Mouse (Mus musculus): ENCODE results near the gene Cars.

DNA sequence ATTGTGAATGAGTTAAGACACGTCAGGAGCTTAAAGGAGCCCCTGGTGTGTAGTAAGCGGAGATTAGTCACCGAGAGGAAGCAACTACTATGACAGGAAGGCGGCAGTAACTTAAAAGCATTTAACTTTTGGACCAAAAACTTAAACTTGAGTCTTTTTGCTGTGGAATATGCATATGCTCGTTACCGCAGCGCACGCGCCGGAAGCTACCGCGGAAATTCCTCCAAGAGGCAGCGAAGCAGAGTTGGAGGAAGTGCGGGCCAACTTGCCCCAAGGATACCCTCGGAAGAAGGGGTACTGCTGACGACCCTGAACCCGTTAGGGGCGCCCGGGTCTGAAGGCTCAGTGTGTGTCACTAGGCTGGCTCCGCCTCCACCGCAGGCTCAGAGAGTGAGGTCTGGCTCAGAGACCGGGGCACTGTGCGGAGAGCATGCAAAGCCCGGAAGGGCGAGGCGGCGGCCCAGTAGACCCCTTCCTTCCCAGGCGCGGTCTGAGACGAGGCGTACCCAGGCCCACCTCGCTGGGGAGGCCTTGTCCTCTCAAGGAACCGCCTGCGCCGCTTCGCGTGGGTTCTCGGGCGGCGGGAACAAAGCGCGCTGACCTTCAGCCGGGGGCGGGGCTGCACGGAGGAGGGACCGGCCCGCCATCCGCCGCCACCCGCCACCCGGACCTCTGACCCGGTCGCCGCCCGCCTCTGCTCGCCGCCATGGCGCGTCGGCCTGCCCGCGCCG is 51.5 kb downstream of the Cars start:
- TF ChIP-seq POLR2A (IDR thresholded peaks at IDR 0.05; ENCODE audit: control insufficient read depth in 1 of 2, insufficient read depth in 1 of 2, low read depth in 1 of 2, low read length in 2 of 2, poor library complexity in 1 of 2) (no peak), TCF12 (IDR thresholded peaks at IDR 0.05; ENCODE audit: low read depth, low read length) (no peak), GATA1 (IDR thresholded peaks at IDR 0.05; ENCODE audit: low read depth, low read length) (no peak), HCFC1 (IDR thresholded peaks at IDR 0.05; ENCODE audit: low read depth, low read length) (no peak), EP300 (IDR thresholded peaks at IDR 0.05; ENCODE audit: low read depth in 1 of 2, low read length in 2 of 2) (no peak), KAT2A (conservative IDR thresholded peaks at IDR 0.05; ENCODE audit: low read depth, low read length) (no peak), SMC3 (IDR thresholded peaks at IDR 0.05; ENCODE audit: low read depth, low read length) (no peak), USF1 (IDR thresholded peaks at IDR 0.05; ENCODE audit: low read depth, low read length) (no peak), ZC3H11A (IDR thresholded peaks at IDR 0.05; ENCODE audit: low read depth, low read length) (no peak), ZNF384 (IDR thresholded peaks at IDR 0.05; ENCODE audit: low read depth, low read length) (no peak), POLR2AphosphoS2 (IDR thresholded peaks at IDR 0.05; ENCODE audit: low read length) (no peak)
